Mouse (Mus musculus): ENCODE results near the gene Tpst2. TPM values are rescaled to one million over a fixed set of nuclear protein-coding genes. Genes with fewer than 3 reads are reported as not detected.

Gene Tpst2
- polyA plus RNA-seq (2015; fragmentation: Nextera tagmentation; extraction: Ambion mirVana): 43.1 and 45.3 TPM in 2 replicates

GRCm38 (mm10) chr5:112276267-112276873, at the start of gene Tpst2:
Gene Tpst2 (plus strand): TSS chr5:112276691.
- Histone ChIP-seq H3K36me3 (no peaks in the 10 kb centered on the region), H3K4me1 (replicated peaks) (peaks cover 22% of the 10 kb centered on the region)
- peak; percentile 96 for ATAC-seq

GRCm38 (mm10) chr5:112227354-112227753, 49.1 kb upstream of the Tpst2 start:
- peak overlapping the region; percentile 32 for H3K9ac ChIP-seq
- WGBS: under 1% methylated on average over 30 of the region's 30 CpGs
- peak overlapping the region; percentile 34 for H3K4me3 ChIP-seq (replicated peaks)
- no peak overlapping the region for H3K27ac ChIP-seq
- ATAC-seq: no peak
- peaks cover 19% of the 10 kb centered on the region for H3K4me1 ChIP-seq (replicated peaks)
- no peaks in the 10 kb centered on the region for H3K36me3 ChIP-seq
- H3K9me3 ChIP-seq: no peaks in the 10 kb centered on the region
- H3K4me2 ChIP-seq (replicated peaks): peak overlapping the region; percentile 62
- peaks cover 60% of the 10 kb centered on the region for H3K27me3 ChIP-seq (replicated peaks)

More at GRCm38 (mm10) chr5:112276267-112276873, at the start of gene Tpst2:
- H3K4me3 ChIP-seq (replicated peaks): peak within 1 kb of the TSS; percentile 78
- 0 out of 2 replicates have a peak, but pooled peaks cover 2% of the 10 kb centered on the region for H3K27me3 ChIP-seq (replicated peaks)
- under 1% methylated on average over 61 of the region's 62 CpGs for WGBS
- H3K27ac ChIP-seq: peak within 1 kb of the TSS; percentile 73
- peak within 1 kb of the TSS; percentile 81 for H3K9ac ChIP-seq
- no peaks in the 10 kb centered on the region for H3K9me3 ChIP-seq
- peak within 1 kb of the TSS; percentile 84 for H3K4me2 ChIP-seq (replicated peaks)

GRCm38 (mm10) chr5:112227898-112228239, 48.6 kb upstream of the Tpst2 start:
- no peak for ATAC-seq
- no peak overlapping the region for H3K9ac ChIP-seq

GRCm38 (mm10) chr5:112228240-112229076, 48.0 kb upstream of the Tpst2 start:
- H3K27ac ChIP-seq: no peak overlapping the region
- peak overlapping the region; percentile 34 for H3K4me3 ChIP-seq (replicated peaks)
- H3K9me3 ChIP-seq: no peaks in the 10 kb centered on the region
- 2% methylated on average over 55 of the region's 57 CpGs for WGBS
- no peak overlapping the region for H3K9ac ChIP-seq
- no peaks in the 10 kb centered on the region for H3K36me3 ChIP-seq
- H3K4me2 ChIP-seq (replicated peaks): peak overlapping the region; percentile 62
- H3K4me1 ChIP-seq (replicated peaks): peaks cover 19% of the 10 kb centered on the region
- peak; percentile 61 for ATAC-seq
- H3K27me3 ChIP-seq (replicated peaks): peaks cover 60% of the 10 kb centered on the region

More at GRCm38 (mm10) chr5:112227898-112228239, 48.6 kb upstream of the Tpst2 start:
- peak overlapping the region; percentile 34 for H3K4me3 ChIP-seq (replicated peaks)
- WGBS: 4% methylated on average over 13 of the region's 13 CpGs
- H3K4me2 ChIP-seq (replicated peaks): peak overlapping the region; percentile 62
- H3K9me3 ChIP-seq: no peaks in the 10 kb centered on the region
- no peaks in the 10 kb centered on the region for H3K36me3 ChIP-seq
- no peak overlapping the region for H3K27ac ChIP-seq
- peaks cover 19% of the 10 kb centered on the region for H3K4me1 ChIP-seq (replicated peaks)
- peaks cover 60% of the 10 kb centered on the region for H3K27me3 ChIP-seq (replicated peaks)

GRCm38 (mm10) chr5:112235806-112236205, 40.7 kb upstream of the Tpst2 start:
- Histone ChIP-seq H3K4me1 (replicated peaks) (peaks cover 17% of the 10 kb centered on the region), H3K27ac (no peak overlapping the region), H3K27me3 (replicated peaks) (peaks cover 5% of the 10 kb centered on the region; the same call in 1 of the 2 replicates), H3K9me3 (no peaks in the 10 kb centered on the region), H3K4me2 (replicated peaks) (no peak overlapping the region), H3K36me3 (no peaks in the 10 kb centered on the region), H3K9ac (no peak overlapping the region), H3K4me3 (replicated peaks) (no peak overlapping the region)
- no peak for ATAC-seq
- 66% methylated on average over 5 of the region's 5 CpGs for WGBS

GRCm38 (mm10) chr5:112236631-112237030, 39.9 kb upstream of the Tpst2 start:
- Histone ChIP-seq H3K27me3 (replicated peaks) (no peaks in the 10 kb centered on the region), H3K27ac (peak overlapping the region; percentile 36; the same call in 1 of the 2 replicates), H3K36me3 (no peaks in the 10 kb centered on the region), H3K9ac (no peak overlapping the region), H3K4me2 (replicated peaks) (no peak overlapping the region), H3K4me1 (replicated peaks) (peaks cover 18% of the 10 kb centered on the region), H3K9me3 (no peaks in the 10 kb centered on the region), H3K4me3 (replicated peaks) (no peak overlapping the region)
- WGBS: 71% methylated on average over 2 of the region's 2 CpGs
- no peak for ATAC-seq

GRCm38 (mm10) chr5:112237439-112237838, 39.1 kb upstream of the Tpst2 start:
- H3K4me2 ChIP-seq (replicated peaks): peak overlapping the region; percentile 41
- 5% methylated on average over 16 of the region's 16 CpGs for WGBS

GRCm38 (mm10) chr5:112237866-112238570, 38.5 kb upstream of the Tpst2 start:
- no peak; the same call in 1 of the 2 replicates for ATAC-seq
- Histone ChIP-seq H3K27me3 (replicated peaks) (no peaks in the 10 kb centered on the region), H3K9me3 (no peaks in the 10 kb centered on the region), H3K9ac (no peak overlapping the region), H3K4me1 (replicated peaks) (peaks cover 18% of the 10 kb centered on the region), H3K36me3 (no peaks in the 10 kb centered on the region), H3K4me2 (replicated peaks) (peak overlapping the region; percentile 41), H3K27ac (0 out of 2 replicates have a peak overlapping the region, but pooled peaks have one; percentile 51), H3K4me3 (replicated peaks) (no peak overlapping the region)
- WGBS: 57% methylated on average over 9 of the region's 9 CpGs

More at GRCm38 (mm10) chr5:112237439-112237838, 39.1 kb upstream of the Tpst2 start:
- H3K9me3 ChIP-seq: no peaks in the 10 kb centered on the region
- H3K36me3 ChIP-seq: no peaks in the 10 kb centered on the region
- H3K27me3 ChIP-seq (replicated peaks): no peaks in the 10 kb centered on the region
- H3K4me1 ChIP-seq (replicated peaks): peaks cover 18% of the 10 kb centered on the region
- H3K27ac ChIP-seq: peak overlapping the region; percentile 59; the same call in 1 of the 2 replicates
- H3K9ac ChIP-seq: no peak overlapping the region
- H3K4me3 ChIP-seq (replicated peaks): no peak overlapping the region
- ATAC-seq: peak; percentile 84

GRCm38 (mm10) chr5:112238781-112239482, 37.6 kb upstream of the Tpst2 start:
- peaks cover 18% of the 10 kb centered on the region for H3K4me1 ChIP-seq (replicated peaks)
- H3K9me3 ChIP-seq: no peaks in the 10 kb centered on the region
- no peaks in the 10 kb centered on the region for H3K36me3 ChIP-seq
- WGBS: 67% methylated on average over 3 of the region's 3 CpGs
- H3K4me2 ChIP-seq (replicated peaks): no peak overlapping the region
- no peak for ATAC-seq
- H3K4me3 ChIP-seq (replicated peaks): no peak overlapping the region
- H3K27ac ChIP-seq: no peak overlapping the region
- no peak overlapping the region for H3K9ac ChIP-seq
- H3K27me3 ChIP-seq (replicated peaks): no peaks in the 10 kb centered on the region

- Histone ChIP-seq H3K9me3 (no peaks in the 10 kb centered on the region), H3K27ac (no peak overlapping the region), H3K4me1 (replicated peaks) (peaks cover 23% of the 10 kb centered on the region), H3K4me3 (replicated peaks) (0 out of 2 replicates have a peak overlapping the region, but pooled peaks have one; percentile 11), H3K9ac (no peak overlapping the region; the same call in 1 of the 2 replicates), H3K27me3 (replicated peaks) (no peaks in the 10 kb centered on the region), H3K36me3 (no peaks in the 10 kb centered on the region), H3K4me2 (replicated peaks) (peak overlapping the region; percentile 37)
- 2% methylated on average over 10 of the region's 10 CpGs for WGBS
- peak; percentile 48 for ATAC-seq
These were observed 35.7 kb upstream of the Tpst2 start for GRCm38 (mm10) chr5:112240761-112241160.

- Histone ChIP-seq H3K4me2 (replicated peaks) (no peak overlapping the region), H3K27me3 (replicated peaks) (no peaks in the 10 kb centered on the region), H3K9me3 (no peaks in the 10 kb centered on the region), H3K36me3 (no peaks in the 10 kb centered on the region), H3K9ac (no peak overlapping the region), H3K27ac (no peak overlapping the region), H3K4me1 (replicated peaks) (peaks cover 23% of the 10 kb centered on the region), H3K4me3 (replicated peaks) (no peak overlapping the region)
- ATAC-seq: no peak
- 79% methylated on average over 2 of the region's 2 CpGs for WGBS
These were observed 34.6 kb upstream of the Tpst2 start for GRCm38 (mm10) chr5:112241849-112242248.

All from intestine, embryonic 15.5 days (tissue).